Mouse (Mus musculus): Measurements from ENCODE around the gene Plxnb3.

DNA sequence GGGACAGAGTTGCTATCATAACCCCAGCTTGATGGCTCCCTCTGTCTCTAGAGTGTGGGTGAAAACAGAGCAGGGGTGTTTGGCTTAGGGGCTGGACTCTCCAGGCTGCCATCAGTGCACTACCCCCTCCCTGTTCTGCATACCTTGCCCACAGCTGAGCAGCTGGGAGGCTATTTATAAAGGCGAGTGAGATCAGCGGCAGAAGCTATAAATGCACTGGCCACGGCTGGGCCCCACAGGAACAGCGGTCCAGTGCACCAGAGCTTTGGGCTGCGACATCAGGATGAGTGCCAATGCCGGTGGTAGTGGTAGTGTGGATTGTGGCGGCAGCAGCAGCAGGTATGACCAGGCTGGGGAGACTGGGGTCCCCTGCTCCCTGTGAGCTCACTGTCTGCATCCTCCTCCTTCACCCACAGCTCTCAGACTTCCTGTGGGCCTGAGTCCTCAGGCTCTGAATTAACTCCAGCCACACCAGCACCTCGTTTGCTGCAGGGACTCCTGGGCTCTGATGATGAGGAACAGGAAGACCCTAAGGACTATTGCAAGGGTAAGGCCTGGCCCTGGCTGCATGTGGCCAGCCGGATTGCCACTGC is 17.4 kb downstream of the Plxnb3 start, which contains the start of gene Srpk3:
- TF ChIP-seq CTCF (IDR thresholded peaks at IDR 0.05; ENCODE audit: insufficient read depth, low read length) = no peak
- TF ChIP-seq POLR2A (IDR thresholded peaks at IDR 0.05; ENCODE audit: borderline replicate concordance, extremely low read depth, low read depth, low read length) = no peak

Data from lung, adult 2 months (tissue).